In the genomic region with DNA sequence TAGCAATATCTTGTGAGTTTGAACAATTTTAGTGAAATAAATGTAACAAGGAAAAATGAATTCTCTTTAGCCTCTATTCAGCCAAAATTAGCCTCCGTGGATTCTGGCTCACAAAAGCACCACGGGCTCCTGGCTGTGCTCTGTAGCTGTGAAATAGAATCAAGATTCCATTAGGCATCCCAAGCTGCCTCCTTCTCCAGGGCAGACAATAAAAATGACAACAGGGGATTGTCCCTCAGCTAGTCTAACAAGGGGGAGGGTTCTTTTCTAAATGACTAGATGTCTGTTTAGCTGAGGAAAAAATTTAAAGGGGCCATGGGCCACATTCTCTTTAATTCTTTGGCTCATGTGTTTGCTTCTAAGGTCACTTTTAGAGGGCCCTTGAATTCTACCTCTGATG, we compare ENCODE assay signal across 14 mouse cellular contexts.
A peak's percentile ranks its signal among the peaks of the same experiment; 100 is the strongest.
DNase-seq lines count a peak whose midpoint lies in the region; ATAC-seq and TF ChIP-seq lines count a peak whose summit lies in the region.
"Had no signal": no experiment of that assay in that cellular context is flagged by ENCODE, and none has a peak within 500 bp of the region (broad histone marks: within the 10 kb centered on the region; RNA-seq: fewer than 3 reads in every experiment).

No protein-coding gene starts in this region.

- no peak for DNase-seq in forebrain, postnatal 0 days
- DNase-seq in embryo, embryonic 11 days, result peak; percentile 35
- DNase-seq in mesoderm, embryonic 11.5 days (ENCODE audit: low read depth, low spot score), result peak; percentile 45
- DNase-seq in limb, embryonic 10.5 days (ENCODE audit: low spot score), result no peak
- no peak for DNase-seq in kidney, postnatal 25 days
- DNase-seq: heart, adult 11 months; heart, postnatal 14 days; kidney, adult 18-20 months; lung, embryonic 14.5 days; thymus, adult 18-20 months had no signal

- H3K4me2 ChIP-seq in forebrain, embryonic 13.5 days, result 0 out of 2 replicates have a peak overlapping the region, but pooled peaks have one; percentile 12
- H3K4me2 ChIP-seq in forebrain, postnatal 0 days (ENCODE audit: low read depth), result no peak overlapping the region
- no peak overlapping the region; the same call in 1 of the 2 replicates for H3K4me2 ChIP-seq in neural tube, embryonic 15.5 days
- H3K4me2 ChIP-seq: limb, embryonic 12.5 days; lung, embryonic 14.5 days had no signal

- no peak overlapping the region for H3K4me3 ChIP-seq in forebrain, embryonic 13.5 days
- H3K4me3 ChIP-seq in forebrain, postnatal 0 days (ENCODE audit: low read depth, low read length), result no peak overlapping the region
- H3K4me3 ChIP-seq in neural tube, embryonic 15.5 days (replicated peaks), result no peak overlapping the region
- H3K4me3 ChIP-seq in limb, embryonic 10.5 days, result no peak overlapping the region
- H3K4me3 ChIP-seq: limb, embryonic 12.5 days; megakaryocyte, embryonic 14.5 days had no signal

- H3K9ac ChIP-seq in forebrain, embryonic 13.5 days, result no peak overlapping the region
- no peak overlapping the region for H3K9ac ChIP-seq in forebrain, postnatal 0 days
- H3K9ac ChIP-seq in neural tube, embryonic 15.5 days (replicated peaks), result no peak overlapping the region
- H3K9ac ChIP-seq: limb, embryonic 12.5 days; lung, embryonic 14.5 days had no signal

- ATAC-seq in forebrain, embryonic 13.5 days, result peak; percentile 70; the same call in 1 of the 2 replicates
- ATAC-seq in forebrain, postnatal 0 days, result no peak
- ATAC-seq in neural tube, embryonic 15.5 days (ENCODE audit: low FRiP score), result peak; percentile 45; the same call in 1 of the 2 replicates

- H3K4me1 ChIP-seq in forebrain, embryonic 13.5 days, result peaks cover 9% of the 10 kb centered on the region
- H3K4me1 ChIP-seq in forebrain, postnatal 0 days (ENCODE audit: insufficient read depth), result no peaks in the 10 kb centered on the region
- peaks cover 15% of the 10 kb centered on the region for H3K4me1 ChIP-seq in neural tube, embryonic 15.5 days
- H3K4me1 ChIP-seq in limb, embryonic 10.5 days, result no peaks in the 10 kb centered on the region
- H3K4me1 ChIP-seq: limb, embryonic 12.5 days; megakaryocyte, embryonic 14.5 days had no signal

- H3K27me3 ChIP-seq in forebrain, embryonic 13.5 days, result no peaks in the 10 kb centered on the region
- H3K27me3 ChIP-seq in forebrain, postnatal 0 days (ENCODE audit: insufficient read depth, low read length), result no peaks in the 10 kb centered on the region
- H3K27me3 ChIP-seq in neural tube, embryonic 15.5 days (replicated peaks), result no peaks in the 10 kb centered on the region
- H3K27me3 ChIP-seq in limb, embryonic 10.5 days (ENCODE audit: low read depth, poor library complexity, severe bottlenecking), result no peaks in the 10 kb centered on the region
- H3K27me3 ChIP-seq: limb, embryonic 12.5 days; megakaryocyte, embryonic 14.5 days had no signal

- H3K9me3 ChIP-seq in forebrain, embryonic 13.5 days (replicated peaks), result no peaks in the 10 kb centered on the region
- no peaks in the 10 kb centered on the region for H3K9me3 ChIP-seq in forebrain, postnatal 0 days (ENCODE audit: low read length)
- no peaks in the 10 kb centered on the region for H3K9me3 ChIP-seq in neural tube, embryonic 15.5 days (replicated peaks)
- H3K9me3 ChIP-seq in limb, embryonic 10.5 days (replicated peaks), result no peaks in the 10 kb centered on the region
- H3K9me3 ChIP-seq: limb, embryonic 12.5 days; megakaryocyte, embryonic 14.5 days had no signal

- H3K36me3 ChIP-seq in forebrain, embryonic 13.5 days (ENCODE audit: poor library complexity, severe bottlenecking), result no peaks in the 10 kb centered on the region
- H3K36me3 ChIP-seq in forebrain, postnatal 0 days (ENCODE audit: insufficient read depth), result no peaks in the 10 kb centered on the region
- no peaks in the 10 kb centered on the region for H3K36me3 ChIP-seq in neural tube, embryonic 15.5 days
- H3K36me3 ChIP-seq in limb, embryonic 10.5 days, result no peaks in the 10 kb centered on the region
- H3K36me3 ChIP-seq: limb, embryonic 12.5 days had no signal

- WGBS in forebrain, embryonic 13.5 days, result 1% methylated on average over 2 of the region's 2 CpGs
- 13% methylated on average over 2 of the region's 2 CpGs for WGBS in forebrain, postnatal 0 days
- 7% methylated on average over 2 of the region's 2 CpGs for WGBS in neural tube, embryonic 15.5 days
- 26% methylated on average over 2 of the region's 2 CpGs for WGBS in limb, embryonic 10.5 days

- no peak overlapping the region for H3K27ac ChIP-seq in forebrain, embryonic 13.5 days
- no peak overlapping the region for H3K27ac ChIP-seq in forebrain, postnatal 0 days (ENCODE audit: low read depth, low read length)
- H3K27ac ChIP-seq in neural tube, embryonic 15.5 days (replicated peaks), result no peak overlapping the region; the same call in 1 of the 2 replicates
- no peak overlapping the region for H3K27ac ChIP-seq in limb, embryonic 10.5 days
- H3K27ac ChIP-seq: limb, embryonic 12.5 days had no signal

- no peak for TF ChIP-seq CTCF in forebrain, postnatal 0 days (IDR thresholded peaks at IDR 0.05; ENCODE audit: low read depth)

Comparison
In these comparisons a context has a peak if more than half of its experiments do, and no peak if none do; other contexts are left out.
1. DNase-seq: peak in embryo, embryonic 11 days (single experiment) and mesoderm, embryonic 11.5 days (single experiment); none in forebrain, postnatal 0 days (single experiment), limb, embryonic 10.5 days (single experiment) and kidney, postnatal 25 days (0 of 2).